Mouse (Mus musculus) layer of hippocampus, adult 8-10 months (tissue): ENCODE results near the gene Gm49403. TPM values are rescaled to one million over a fixed set of nuclear protein-coding genes. Genes with fewer than 3 reads are reported as not detected.
A peak's percentile ranks its signal among the peaks of the same experiment; 100 is the strongest.
"Not testable (repeated sequence)": the region's sequence is repeated elsewhere in the genome, so short reads cannot be mapped to it uniquely, and the experiment has no call there.

Source experiments
- DNase-seq, 2 experiments: peaks; one replicate each; pipeline ENCODE4 v3.0.0; 2022; ENCODE audit warnings: low spot score in 2 of 2
- total RNA-seq, 4 experiments: library from RNA; stranded (reverse); gene quantifications; 2 replicates each; pipeline ENCODE4 v1.2.4; 2022

Gene Gm49403
- total RNA-seq, 4 experiments from 2014 or later = not detected

- peak; percentile 98 for DNase-seq
Measured at GRCm38 (mm10) chr19:8871267-8872186, 12.2 kb upstream of the Gm49403 start, which contains the start of gene Ubxn1. Gene Ubxn1 (plus strand): TSS chr19:8871496.

GRCm38 (mm10) chr19:8872266-8872840 lies 11.4 kb upstream of the Gm49403 start:
- no peak for DNase-seq

GRCm38 (mm10) chr19:8875031-8875430 lies 8.7 kb upstream of the Gm49403 start:
- DNase-seq = no peak

- peak; percentile 86 to 87 for DNase-seq
Measured at GRCm38 (mm10) chr19:8880311-8881033, 3.3 kb upstream of the Gm49403 start, which contains the start of gene Uqcc3. Gene Uqcc3 (minus strand): TSS chr19:8880923.

GRCm38 (mm10) chr19:8881034-8881392 lies 2.7 kb upstream of the Gm49403 start:
- no peak for DNase-seq

- DNase-seq = no peak
Measured at GRCm38 (mm10) chr19:8886916-8887584, 3.3 kb downstream of the Gm49403 start.

GRCm38 (mm10) chr19:8887585-8888463 lies 4.1 kb downstream of the Gm49403 start:
- no peak for DNase-seq

- peak; percentile 91 to 93 for DNase-seq
Measured at GRCm38 (mm10) chr19:8888511-8889385, 5.0 kb downstream of the Gm49403 start, which contains the start of the genes 1810009A15Rik and Gm49416. Gene 1810009A15Rik (plus strand): TSS chr19:8888853. Gene Gm49416 (plus strand): TSS chr19:8888926.

- DNase-seq = peak; percentile 74 to 86
Measured at GRCm38 (mm10) chr19:8892829-8893766, 9.4 kb downstream of the Gm49403 start, which contains the start of gene Ints5. Gene Ints5 (plus strand): TSS chr19:8893005.

- DNase-seq = no peak
Measured at GRCm38 (mm10) chr19:8895397-8895960, 11.7 kb downstream of the Gm49403 start.

- DNase-seq = not testable (repeated sequence)
Measured at GRCm38 (mm10) chr19:8896231-8896630, 12.5 kb downstream of the Gm49403 start.

GRCm38 (mm10) chr19:8897211-8897864 lies 13.6 kb downstream of the Gm49403 start:
- DNase-seq = not testable (repeated sequence)

- DNase-seq = peak; percentile 95
Measured at GRCm38 (mm10) chr19:8897865-8898495, 14.2 kb downstream of the Gm49403 start, which contains the start of gene Ganab. Gene Ganab (plus strand): TSS chr19:8898071.

- DNase-seq = no peak
Measured at GRCm38 (mm10) chr19:8898576-8898975, 14.8 kb downstream of the Gm49403 start.

GRCm38 (mm10) chr19:8899079-8899478 lies 15.3 kb downstream of the Gm49403 start:
- no peak for DNase-seq

- DNase-seq = no peak
Measured at GRCm38 (mm10) chr19:8903412-8903811, 19.7 kb downstream of the Gm49403 start.
